ENCODE assay signal across 26 mouse cellular contexts in the genomic region with DNA sequence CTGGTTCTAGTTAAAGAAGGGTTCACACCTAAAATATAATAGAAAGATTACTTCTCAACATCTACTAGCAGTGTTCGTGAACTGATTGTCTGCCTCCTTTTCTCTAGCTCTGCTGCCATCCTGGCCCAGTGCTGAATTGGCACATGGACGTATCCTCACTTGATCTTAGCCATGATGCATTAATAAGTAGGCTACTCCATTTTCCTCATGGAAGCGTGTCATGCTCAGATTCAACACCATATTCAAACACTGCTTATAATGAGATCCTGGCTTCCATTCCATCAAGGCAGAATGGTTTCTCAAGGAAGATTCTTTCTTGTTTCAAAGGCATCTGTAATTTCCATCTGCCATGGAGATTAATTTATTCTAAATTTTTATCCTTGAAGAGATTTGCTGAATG.
DNase-seq lines count a peak whose midpoint lies in the region; ATAC-seq and TF ChIP-seq lines count a peak whose summit lies in the region.
"Had no signal": no experiment of that assay in that cellular context is flagged by ENCODE, and none has a peak within 500 bp of the region (broad histone marks: within the 10 kb centered on the region; RNA-seq: fewer than 3 reads in every experiment).

No protein-coding gene starts in this region.

- 72% methylated on average over 3 of the region's 3 CpGs for WGBS in forebrain, embryonic 15.5 days
- WGBS in forebrain, embryonic 12.5 days: 87% methylated on average over 3 of the region's 3 CpGs
- WGBS in forebrain, postnatal 0 days: 57% methylated on average over 3 of the region's 3 CpGs

- ATAC-seq in forebrain, embryonic 15.5 days (replicated peaks): 0 out of 2 replicates have a peak, but pooled peaks have one; percentile 32
- ATAC-seq in forebrain, embryonic 12.5 days (ENCODE audit: low FRiP score): no peak
- ATAC-seq in forebrain, postnatal 0 days: peak; percentile 76; the same call in 1 of the 2 replicates
- ATAC-seq: activated CD4-positive, CD25-positive, alpha-beta regulatory T cell, adult 4 months; hindbrain, embryonic 16.5 days; intestine, embryonic 15.5 days had no signal

- no peak overlapping the region for H3K4me2 ChIP-seq in forebrain, embryonic 15.5 days (replicated peaks)
- no peak overlapping the region for H3K4me2 ChIP-seq in forebrain, embryonic 12.5 days
- H3K4me2 ChIP-seq in forebrain, postnatal 0 days (ENCODE audit: low read depth): no peak overlapping the region
- H3K4me2 ChIP-seq: embryonic facial prominence, embryonic 12.5 days; embryonic facial prominence, embryonic 15.5 days; heart, embryonic 12.5 days; heart, embryonic 15.5 days; hindbrain, embryonic 13.5 days; intestine, embryonic 15.5 days had no signal

- H3K27ac ChIP-seq in forebrain, embryonic 15.5 days (replicated peaks): no peak overlapping the region
- H3K27ac ChIP-seq in forebrain, embryonic 12.5 days: no peak overlapping the region
- H3K27ac ChIP-seq in forebrain, postnatal 0 days (ENCODE audit: low read depth, low read length): no peak overlapping the region
- H3K27ac ChIP-seq: embryonic facial prominence, embryonic 12.5 days; embryonic facial prominence, embryonic 15.5 days; heart, adult 2 months; heart, embryonic 15.5 days; hindbrain, embryonic 10.5 days; hindbrain, embryonic 13.5 days; intestine, embryonic 15.5 days had no signal

- H3K9ac ChIP-seq in forebrain, embryonic 15.5 days (replicated peaks): no peak overlapping the region
- H3K9ac ChIP-seq in forebrain, embryonic 12.5 days: no peak overlapping the region
- H3K9ac ChIP-seq in forebrain, postnatal 0 days: no peak overlapping the region
- H3K9ac ChIP-seq: embryonic facial prominence, embryonic 12.5 days; embryonic facial prominence, embryonic 15.5 days; heart, embryonic 12.5 days; heart, embryonic 15.5 days; hindbrain, embryonic 13.5 days; intestine, embryonic 15.5 days had no signal

- no peaks in the 10 kb centered on the region for H3K27me3 ChIP-seq in forebrain, embryonic 15.5 days
- H3K27me3 ChIP-seq in forebrain, embryonic 12.5 days: no peaks in the 10 kb centered on the region
- H3K27me3 ChIP-seq in forebrain, postnatal 0 days (ENCODE audit: insufficient read depth, low read length): no peaks in the 10 kb centered on the region
- H3K27me3 ChIP-seq: embryonic facial prominence, embryonic 12.5 days; embryonic facial prominence, embryonic 15.5 days; heart, embryonic 12.5 days; heart, embryonic 15.5 days; hindbrain, embryonic 13.5 days; intestine, embryonic 15.5 days had no signal

- H3K4me1 ChIP-seq in forebrain, embryonic 15.5 days: no peaks in the 10 kb centered on the region
- no peaks in the 10 kb centered on the region for H3K4me1 ChIP-seq in forebrain, embryonic 12.5 days
- H3K4me1 ChIP-seq in forebrain, postnatal 0 days (ENCODE audit: insufficient read depth): no peaks in the 10 kb centered on the region
- H3K4me1 ChIP-seq: embryonic facial prominence, embryonic 12.5 days; embryonic facial prominence, embryonic 15.5 days; heart, embryonic 12.5 days; heart, embryonic 15.5 days; hindbrain, embryonic 10.5 days; hindbrain, embryonic 13.5 days; intestine, embryonic 15.5 days had no signal

- no peak for TF ChIP-seq CTCF in forebrain, postnatal 0 days (IDR thresholded peaks at IDR 0.05; ENCODE audit: low read depth)

- no peaks in the 10 kb centered on the region for H3K9me3 ChIP-seq in forebrain, embryonic 15.5 days
- no peaks in the 10 kb centered on the region for H3K9me3 ChIP-seq in forebrain, embryonic 12.5 days
- no peaks in the 10 kb centered on the region for H3K9me3 ChIP-seq in forebrain, postnatal 0 days (ENCODE audit: low read length)
- H3K9me3 ChIP-seq: embryonic facial prominence, embryonic 12.5 days; embryonic facial prominence, embryonic 15.5 days; heart, embryonic 12.5 days; heart, embryonic 15.5 days; hindbrain, embryonic 10.5 days; hindbrain, embryonic 13.5 days; intestine, embryonic 15.5 days had no signal

- peak; percentile 9 to 14 for DNase-seq in cerebellum, postnatal 10 days
- DNase-seq in cerebellum, postnatal 36 days: no peak
- DNase-seq in forebrain, postnatal 0 days: peak; percentile 42
- DNase-seq in heart, adult 9 months (ENCODE audit: low spot score in 2 of 2): no peak
- DNase-seq: adrenal gland, adult 8-10 months; adrenal gland, postnatal 25 days; cerebellum, adult 11-12 months; cerebellum, adult 8-10 months; gastrocnemius, postnatal 10 days; gastrocnemius, postnatal 36 days; heart, adult 2 months; heart, postnatal 10 days; heart, postnatal 36 days; kidney, adult 11 months; kidney, adult 8-10 months had no signal

- H3K36me3 ChIP-seq in forebrain, embryonic 15.5 days: no peaks in the 10 kb centered on the region
- no peaks in the 10 kb centered on the region for H3K36me3 ChIP-seq in forebrain, embryonic 12.5 days (replicated peaks)
- H3K36me3 ChIP-seq in forebrain, postnatal 0 days (ENCODE audit: insufficient read depth): no peaks in the 10 kb centered on the region
- H3K36me3 ChIP-seq: embryonic facial prominence, embryonic 12.5 days; embryonic facial prominence, embryonic 15.5 days; heart, embryonic 12.5 days; heart, embryonic 15.5 days; hindbrain, embryonic 10.5 days; hindbrain, embryonic 13.5 days; intestine, embryonic 15.5 days had no signal

- no peak overlapping the region for H3K4me3 ChIP-seq in forebrain, embryonic 15.5 days
- no peak overlapping the region for H3K4me3 ChIP-seq in forebrain, embryonic 12.5 days (replicated peaks)
- no peak overlapping the region for H3K4me3 ChIP-seq in forebrain, postnatal 0 days (ENCODE audit: low read depth, low read length)
- H3K4me3 ChIP-seq: embryonic facial prominence, embryonic 12.5 days; embryonic facial prominence, embryonic 15.5 days; heart, adult 2 months; heart, embryonic 12.5 days; heart, embryonic 15.5 days; hindbrain, embryonic 10.5 days; hindbrain, embryonic 13.5 days; intestine, embryonic 15.5 days had no signal

Comparison
In these comparisons a context has a peak if more than half of its experiments do, and no peak if none do; other contexts are left out.
1. DNase-seq: peak in cerebellum, postnatal 10 days (2 of 2) and forebrain, postnatal 0 days (single experiment); none in cerebellum, postnatal 36 days (0 of 2) and heart, adult 9 months (0 of 2).